Mouse (Mus musculus) stomach, postnatal 0 days (tissue): Measurements from ENCODE around the gene Tril.

Experiments used
- CTCF ChIP-seq: IDR thresholded peaks from 2 replicates; pipeline ENCODE4 v1.5.1; 2016; ENCODE audit warnings: antibody characterized with exemption, low read depth, mild to moderate bottlenecking, moderate library complexity
- EP300 ChIP-seq: optimal IDR thresholded peaks from 2 replicates; pipeline ENCODE3; 2016; ENCODE audit warnings: antibody characterized with exemption

DNA sequence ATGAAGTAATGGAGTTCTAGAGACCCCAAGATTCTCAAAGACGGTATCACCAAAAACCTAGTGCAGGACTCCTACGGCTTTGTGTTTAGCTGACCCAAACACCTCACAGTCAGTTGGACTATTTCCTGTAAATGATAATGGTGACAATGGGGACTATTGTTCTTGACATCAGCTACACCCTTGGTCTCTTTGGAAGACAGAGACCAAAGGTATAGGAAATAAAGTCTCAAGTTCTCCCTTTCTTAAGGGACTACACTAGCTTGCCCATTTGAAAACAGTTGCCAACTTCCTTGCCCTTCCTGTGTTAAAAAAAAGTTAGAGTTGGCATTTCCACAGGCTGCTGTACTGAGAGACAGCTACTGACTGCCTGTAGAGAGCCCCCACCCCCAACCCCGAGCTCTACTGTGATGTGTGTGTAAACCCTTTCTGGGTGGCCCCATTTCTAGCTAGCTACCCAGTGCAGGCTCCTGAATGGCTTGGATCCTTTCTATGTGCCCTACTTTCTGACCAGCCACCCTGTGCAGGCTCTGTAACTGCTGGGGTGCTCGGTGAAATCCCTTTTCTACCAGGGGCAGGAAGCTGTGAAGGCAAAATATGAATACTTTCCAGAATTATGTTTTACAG is 19.2 kb downstream of the Tril start:
- TF ChIP-seq CTCF, result no peak
- no peak for TF ChIP-seq EP300
